Mouse (Mus musculus) kidney, embryonic 14.5 days (tissue): Measurements from ENCODE around the gene Chchd4. TPM values are rescaled to one million over a fixed set of nuclear protein-coding genes. Genes with fewer than 3 reads are reported as not detected.
"Not testable (repeated sequence)": the region's sequence is repeated elsewhere in the genome, so short reads cannot be mapped to it uniquely, and the experiment has no call there.

Experiments used
- ATAC-seq: fragments of 200-750 bp; cut with Nextera tagmentation; 2 replicates; pipeline ENCODE4 v1.8.0; 2017; ENCODE audit warnings: moderate number of reproducible peaks, mild to moderate bottlenecking, moderate TSS enrichment, moderate library complexity; ENCODE audit not compliant: low FRiP score, low TSS enrichment
- H3K27ac ChIP-seq: fragments of 300-500 bp; sonication (generic); 2 replicates; pipeline ENCODE4 v1.5.1; 2014; ENCODE audit warnings: low read depth, mild to moderate bottlenecking, low read length, moderate library complexity, mixed read lengths
- H3K27me3 ChIP-seq: fragments of 300-500 bp; sonication (generic); 2 replicates; pipeline ENCODE4 v1.6.1; 2014; ENCODE audit warnings: mild to moderate bottlenecking, low read length; ENCODE audit not compliant: control insufficient read depth, insufficient read depth
- H3K36me3 ChIP-seq: fragments of 300-500 bp; sonication (generic); 2 replicates; pipeline ENCODE4 v1.6.1; 2014; ENCODE audit warnings: low read length, mixed read lengths; ENCODE audit not compliant: control insufficient read depth, insufficient read depth
- H3K4me1 ChIP-seq: fragments of 300-500 bp; sonication (generic); 2 replicates; pipeline ENCODE4 v1.6.1; 2014; ENCODE audit warnings: low read length, mixed read lengths; ENCODE audit not compliant: control insufficient read depth, insufficient read depth
- H3K4me2 ChIP-seq: fragments of 300-500 bp; sonication (generic); replicated peaks from 2 replicates; pipeline ENCODE4 v1.6.1; 2014; ENCODE audit warnings: low read depth, mild to moderate bottlenecking, low read length
- H3K4me3 ChIP-seq: fragments of 300-500 bp; sonication (generic); 2 replicates; pipeline ENCODE4 v1.5.1; 2014; ENCODE audit warnings: mild to moderate bottlenecking, low read length
- H3K9ac ChIP-seq: fragments of 300-500 bp; sonication (generic); 2 replicates; pipeline ENCODE4 v1.6.1; 2014; ENCODE audit warnings: low read depth, mild to moderate bottlenecking, low read length, moderate library complexity
- H3K9me3 ChIP-seq: fragments of 300-500 bp; sonication (generic); 2 replicates; pipeline ENCODE4 v1.6.1; 2016; ENCODE audit warnings: low read length; ENCODE audit not compliant: control insufficient read depth
- WGBS: fragments of 180-500 bp; shearing (Covaris S2); extraction: QIAGEN DNeasy Blood & Tissue Kit; methylation state at CpG from one replicate; pipeline ENCODE4 v1.1.7; 2014; 5-methylcytosine and 5-hydroxymethylcytosine counted together
- polyA plus RNA-seq: library from polyadenylated mRNA; unstranded; fragments of >200 nt; fragmentation: Nextera tagmentation; extraction: Ambion mirVana; gene quantifications from 2 replicates; pipeline ENCODE4 v1.2.1, GENCODE M21; 2014

Gene Chchd4
- polyA plus RNA-seq, 1 experiment from 2014 or later, result 33.1 TPM

DNA sequence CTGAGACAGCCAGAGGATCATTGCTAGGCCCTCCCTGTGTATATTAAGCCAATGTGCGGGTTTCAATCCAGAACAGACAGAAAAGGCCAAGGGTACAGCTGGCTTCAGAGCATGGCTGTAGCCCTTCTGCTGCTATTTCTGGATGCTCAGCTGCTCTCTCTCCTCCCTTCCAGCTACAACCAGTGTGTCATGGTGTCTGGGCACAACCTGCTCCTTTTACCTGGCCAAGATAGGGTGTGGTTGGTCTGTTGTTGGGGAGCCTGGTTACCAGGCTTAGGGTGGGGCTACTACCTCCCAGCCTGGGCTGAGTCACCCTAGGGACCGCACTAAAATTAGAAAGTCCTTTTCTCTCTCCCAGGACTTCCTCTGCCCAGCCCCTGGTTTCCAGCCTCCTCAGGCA, 10.0 kb upstream of the Chchd4 start:
- no peaks in the 10 kb centered on the region for H3K9me3 ChIP-seq
- no peaks in the 10 kb centered on the region for H3K4me1 ChIP-seq
- 100% methylated on average over 2 of the region's 2 CpGs for WGBS
- ATAC-seq, result no peak
- H3K4me2 ChIP-seq, result no peak overlapping the region
- no peak overlapping the region for H3K9ac ChIP-seq
- H3K4me3 ChIP-seq, result no peak overlapping the region
- H3K27me3 ChIP-seq, result no peaks in the 10 kb centered on the region
- H3K36me3 ChIP-seq, result peaks cover 97% of the 10 kb centered on the region
- no peak overlapping the region for H3K27ac ChIP-seq

DNA sequence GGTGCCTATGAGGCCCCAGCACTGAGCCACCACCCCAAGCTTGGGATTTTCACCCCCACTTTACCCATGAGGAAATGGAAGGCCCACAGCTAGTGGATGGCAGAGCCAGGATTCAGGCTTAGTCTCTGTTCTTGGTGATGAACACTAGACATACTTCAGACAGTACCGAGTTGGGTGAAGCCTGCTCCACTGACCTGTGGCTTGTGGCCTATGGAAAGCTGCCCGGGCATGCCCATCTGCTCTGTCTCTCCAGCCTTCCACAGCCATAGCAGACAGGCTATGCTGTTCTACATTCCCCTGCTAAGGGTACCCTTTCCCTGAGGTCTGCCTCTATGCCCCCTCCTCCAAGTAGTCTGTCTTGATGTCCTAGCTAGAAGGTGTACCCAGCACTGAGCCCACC, 3.2 kb upstream of the Chchd4 start:
- 95% methylated on average over 2 of the region's 2 CpGs for WGBS
- peaks cover 46% of the 10 kb centered on the region for H3K36me3 ChIP-seq

DNA sequence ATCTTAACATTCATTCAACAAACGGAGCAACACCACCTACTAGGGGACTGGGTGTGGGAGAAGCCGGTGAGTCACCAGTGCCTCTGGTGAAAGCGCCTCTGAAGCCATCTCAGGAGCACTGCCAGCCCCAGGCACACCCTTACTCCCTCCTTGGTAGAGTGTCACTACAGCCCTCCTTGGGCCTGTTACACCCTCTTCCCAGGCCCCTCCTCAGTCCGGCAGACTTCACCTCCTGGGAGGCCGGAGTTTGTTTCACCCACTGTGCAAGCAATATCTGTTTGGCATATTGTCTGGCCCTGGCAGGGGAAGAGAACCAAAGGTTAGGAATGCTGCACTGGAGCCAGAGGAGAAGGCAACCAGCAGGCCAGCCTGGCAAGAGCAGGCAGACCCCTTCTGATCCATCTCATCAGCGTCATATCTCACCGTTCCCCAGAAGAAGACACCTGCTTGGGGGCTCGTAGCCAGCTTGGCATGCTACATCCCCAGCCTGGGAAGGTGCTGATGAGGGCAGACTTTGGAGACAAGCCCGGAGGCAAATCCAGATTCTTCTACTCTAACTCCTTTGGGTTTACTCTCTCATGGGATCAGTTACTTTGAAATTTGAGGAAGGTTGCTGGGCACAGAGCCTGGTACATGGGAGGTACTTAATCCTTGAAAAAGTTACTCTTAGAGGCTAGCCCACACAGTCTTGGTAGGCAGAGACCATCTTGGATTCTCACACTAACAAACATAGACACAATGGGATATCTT, 1.3 kb upstream of the Chchd4 start:
- H3K27me3 ChIP-seq, result no peaks in the 10 kb centered on the region
- no peak overlapping the region for H3K27ac ChIP-seq
- H3K9me3 ChIP-seq, result no peaks in the 10 kb centered on the region
- peak overlapping the region; percentile 74 for H3K9ac ChIP-seq
- peaks cover 30% of the 10 kb centered on the region for H3K36me3 ChIP-seq
- 54% methylated on average over 9 of the region's 9 CpGs for WGBS
- ATAC-seq, result no peak
- peaks cover 13% of the 10 kb centered on the region for H3K4me1 ChIP-seq
- H3K4me2 ChIP-seq, result peak overlapping the region; percentile 78
- H3K4me3 ChIP-seq, result peak overlapping the region; percentile 86

More for the DNA sequence above, 3.2 kb upstream of the Chchd4 start:
- no peaks in the 10 kb centered on the region for H3K27me3 ChIP-seq
- peaks cover 13% of the 10 kb centered on the region for H3K4me1 ChIP-seq
- H3K9me3 ChIP-seq, result no peaks in the 10 kb centered on the region
- H3K27ac ChIP-seq, result no peak overlapping the region
- H3K9ac ChIP-seq, result 0 out of 2 replicates have a peak overlapping the region, but pooled peaks have one; percentile 12
- H3K4me2 ChIP-seq, result no peak overlapping the region
- no peak overlapping the region for H3K4me3 ChIP-seq
- ATAC-seq, result no peak

DNA sequence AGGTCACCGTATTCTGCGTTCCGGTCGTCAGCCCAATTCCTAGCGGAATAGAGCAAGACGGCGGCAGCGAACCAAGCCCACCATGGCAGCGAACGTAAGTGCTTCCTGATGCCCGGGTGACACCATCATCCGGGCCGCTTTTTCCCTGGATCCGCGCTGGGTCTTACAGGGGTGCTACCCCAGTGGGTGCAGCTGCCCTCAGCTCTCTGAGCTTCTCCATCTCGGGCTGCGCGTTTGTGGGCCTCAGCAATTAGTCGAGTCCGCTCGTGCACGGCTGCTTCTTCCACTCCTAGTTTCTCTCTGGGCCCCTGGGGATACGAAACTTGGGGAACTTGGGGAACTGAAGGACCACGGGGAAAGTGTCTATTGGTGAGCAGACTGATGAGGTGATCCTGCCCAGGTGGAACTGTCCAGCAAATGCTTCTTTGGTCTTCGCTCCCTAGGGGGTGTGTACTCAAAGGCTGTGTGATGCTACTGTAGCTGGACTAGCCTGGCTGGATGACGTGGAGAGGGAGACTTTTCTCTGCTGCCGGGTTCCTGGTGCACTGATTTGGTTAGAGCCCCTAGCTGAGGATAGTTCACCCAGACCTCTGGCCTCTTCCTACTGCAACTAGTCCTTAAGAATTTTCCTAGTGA, 577 bp upstream of the Chchd4 start:
- peak; percentile 33; the same call in 1 of the 2 replicates for ATAC-seq
- no peaks in the 10 kb centered on the region for H3K9me3 ChIP-seq
- under 1% methylated on average over 27 of the region's 27 CpGs for WGBS
- H3K4me1 ChIP-seq, result peaks cover 13% of the 10 kb centered on the region
- H3K36me3 ChIP-seq, result peaks cover 23% of the 10 kb centered on the region
- peak overlapping the region; percentile 78 for H3K4me2 ChIP-seq
- H3K27ac ChIP-seq, result peak overlapping the region; percentile 63
- H3K4me3 ChIP-seq, result peak overlapping the region; percentile 86
- H3K27me3 ChIP-seq, result no peaks in the 10 kb centered on the region
- peak overlapping the region; percentile 74 for H3K9ac ChIP-seq

DNA sequence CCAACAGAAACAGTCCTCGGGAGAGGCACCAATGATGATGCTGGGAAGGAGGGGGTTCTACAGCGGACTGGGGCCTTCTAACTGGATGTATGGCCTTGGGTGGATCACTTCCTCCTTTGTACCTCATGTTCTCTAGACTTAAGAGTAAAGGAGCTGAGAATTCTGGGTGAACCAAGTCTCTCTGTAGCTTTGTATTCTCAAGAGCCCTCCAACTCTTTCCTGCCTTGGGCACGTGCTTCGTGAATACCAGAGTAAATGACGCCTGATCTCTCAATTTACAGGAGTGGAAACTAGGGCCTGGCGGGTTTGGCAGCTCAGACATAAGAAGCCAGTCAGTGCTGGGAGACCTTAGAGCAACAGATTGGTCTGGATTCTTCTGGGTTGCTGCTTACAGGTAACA, 1.0 kb downstream of the Chchd4 start:
- 27% methylated on average over 6 of the region's 6 CpGs for WGBS
- H3K4me3 ChIP-seq, result peak overlapping the region; percentile 86

DNA sequence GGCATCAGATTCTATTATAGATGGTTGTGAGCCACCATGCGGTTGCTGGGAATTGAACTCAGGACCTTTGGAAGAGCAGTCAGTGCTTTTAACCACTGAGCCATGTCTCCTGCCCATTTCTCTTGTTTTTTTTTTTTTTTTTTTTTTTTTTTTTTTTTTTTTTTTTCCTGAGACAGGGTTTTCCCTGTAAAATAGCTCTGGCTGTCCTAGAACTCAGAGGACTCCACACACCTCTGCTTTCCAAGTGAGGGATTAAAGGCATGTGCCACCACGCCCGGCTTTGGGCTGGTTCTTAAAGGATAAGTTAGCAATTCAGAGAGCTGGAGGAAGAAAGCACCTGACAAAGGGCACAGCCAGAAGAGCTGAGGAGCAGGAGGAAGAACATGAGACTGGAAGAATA, 1.9 kb downstream of the Chchd4 start:
- 95% methylated on average over 3 of the region's 3 CpGs for WGBS
- not testable (repeated sequence) for H3K4me2 ChIP-seq, ATAC-seq, H3K27ac ChIP-seq, H3K9me3 ChIP-seq, H3K27me3 ChIP-seq, H3K9ac ChIP-seq, H3K4me3 ChIP-seq
- Histone ChIP-seq H3K4me1 (peaks cover 13% of the 10 kb centered on the region), H3K36me3 (peaks cover 18% of the 10 kb centered on the region)

More for the DNA sequence above, 1.0 kb downstream of the Chchd4 start:
- Histone ChIP-seq H3K27me3 (no peaks in the 10 kb centered on the region), H3K4me2 (peak overlapping the region; percentile 69), H3K27ac (no peak overlapping the region), H3K9me3 (no peaks in the 10 kb centered on the region), H3K4me1 (peaks cover 13% of the 10 kb centered on the region), H3K9ac (peak overlapping the region; percentile 80), H3K36me3 (peaks cover 13% of the 10 kb centered on the region; the same call in 1 of the 2 replicates)
- ATAC-seq, result no peak

DNA sequence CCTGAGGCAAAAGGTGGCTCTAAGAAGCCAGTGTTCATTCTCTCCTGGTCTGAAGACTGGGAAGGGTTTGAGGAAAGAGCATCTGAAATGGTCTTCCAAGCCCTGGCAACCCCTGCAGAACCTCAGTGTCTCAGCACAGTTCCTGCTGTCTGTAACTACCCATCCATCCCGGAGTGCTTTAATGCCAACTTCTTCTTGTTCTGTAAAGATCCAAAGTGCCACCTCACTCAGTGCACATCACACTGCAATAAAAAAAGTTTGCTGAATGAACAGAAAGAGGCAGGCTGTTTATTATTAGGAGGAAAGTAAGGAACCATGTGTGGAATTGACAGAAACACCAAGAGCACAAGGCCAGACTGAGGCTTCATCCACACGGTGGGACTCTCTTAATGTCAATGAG, 2.6 kb downstream of the Chchd4 start:
- Histone ChIP-seq H3K36me3 (peaks cover 25% of the 10 kb centered on the region), H3K4me2 (no peak overlapping the region), H3K27me3 (no peaks in the 10 kb centered on the region), H3K9me3 (no peaks in the 10 kb centered on the region), H3K9ac (no peak overlapping the region), H3K4me1 (peaks cover 13% of the 10 kb centered on the region), H3K4me3 (no peak overlapping the region), H3K27ac (no peak overlapping the region)
- no peak for ATAC-seq
- WGBS, result 87% methylated on average over 2 of the region's 2 CpGs

DNA sequence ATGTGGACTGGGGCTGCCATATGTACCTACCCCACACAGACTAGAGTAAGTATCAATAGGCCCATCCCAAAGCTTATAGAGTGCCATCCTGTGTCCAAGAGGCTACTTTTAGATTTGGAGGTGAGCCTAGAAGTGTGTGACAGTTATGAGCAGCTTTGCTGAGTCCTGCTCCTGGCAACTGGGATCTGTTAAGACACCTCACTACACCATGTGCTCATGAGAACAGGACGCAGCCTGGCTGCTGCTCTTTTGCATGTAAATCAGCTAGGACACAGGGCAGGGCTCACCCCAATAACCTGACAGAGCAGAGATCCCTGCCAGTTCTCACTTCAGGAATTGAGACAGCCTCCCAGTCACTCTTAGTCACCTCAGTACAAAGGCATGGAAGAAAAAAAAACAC, 6.2 kb downstream of the Chchd4 start:
- no peak for ATAC-seq
- H3K4me2 ChIP-seq, result no peak overlapping the region
- peaks cover under 1% of the 10 kb centered on the region; the same call in 1 of the 2 replicates for H3K4me1 ChIP-seq
- no peaks in the 10 kb centered on the region for H3K9me3 ChIP-seq
- H3K9ac ChIP-seq, result no peak overlapping the region
- H3K27me3 ChIP-seq, result no peaks in the 10 kb centered on the region
- H3K36me3 ChIP-seq, result peaks cover 56% of the 10 kb centered on the region
- WGBS, result 89% methylated on average over 1 of the region's 1 CpGs
- no peak overlapping the region for H3K27ac ChIP-seq
- H3K4me3 ChIP-seq, result no peak overlapping the region

DNA sequence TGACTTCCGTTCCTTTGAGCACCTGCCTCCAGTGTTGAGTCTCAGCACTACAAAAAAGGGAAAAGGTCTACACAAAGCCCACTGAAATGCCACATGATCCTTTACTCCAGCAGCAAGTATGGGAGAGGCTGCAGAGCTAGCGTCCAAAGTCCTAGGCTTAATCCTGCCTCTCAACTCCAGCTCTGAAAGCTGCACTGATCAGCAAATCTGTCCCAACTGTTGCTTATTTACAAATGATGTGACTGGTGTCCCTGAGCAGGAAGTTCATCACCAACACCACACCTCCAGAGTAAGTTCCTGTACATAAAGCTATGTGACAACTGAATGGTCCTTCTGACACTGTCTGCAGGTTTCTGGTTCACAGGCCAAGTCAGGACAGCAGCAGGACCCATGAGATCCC, 7.6 kb downstream of the Chchd4 start:
- H3K27me3 ChIP-seq, result no peaks in the 10 kb centered on the region
- H3K4me1 ChIP-seq, result no peaks in the 10 kb centered on the region
- H3K4me2 ChIP-seq, result no peak overlapping the region
- no peak for ATAC-seq
- peaks cover 56% of the 10 kb centered on the region for H3K36me3 ChIP-seq
- no peak overlapping the region for H3K9ac ChIP-seq
- H3K9me3 ChIP-seq, result no peaks in the 10 kb centered on the region
- no peak overlapping the region for H3K27ac ChIP-seq
- H3K4me3 ChIP-seq, result no peak overlapping the region
- WGBS, result 96% methylated on average over 2 of the region's 2 CpGs
